Mouse (Mus musculus) urinary bladder, postnatal 25 days (tissue): ENCODE results near the gene Ube2o.

Source experiments
- DNase-seq: peaks from one replicate; pipeline ENCODE4 v3.0.0; 2022; ENCODE audit warnings: low spot score

Gene Ube2o

GRCm38 (mm10) chr11:116488207-116488606 is 93.0 kb downstream of the Ube2o start:
- DNase-seq: no peak
